Comparison of ENCODE assay signal across 19 mouse cellular contexts in the genomic region with DNA sequence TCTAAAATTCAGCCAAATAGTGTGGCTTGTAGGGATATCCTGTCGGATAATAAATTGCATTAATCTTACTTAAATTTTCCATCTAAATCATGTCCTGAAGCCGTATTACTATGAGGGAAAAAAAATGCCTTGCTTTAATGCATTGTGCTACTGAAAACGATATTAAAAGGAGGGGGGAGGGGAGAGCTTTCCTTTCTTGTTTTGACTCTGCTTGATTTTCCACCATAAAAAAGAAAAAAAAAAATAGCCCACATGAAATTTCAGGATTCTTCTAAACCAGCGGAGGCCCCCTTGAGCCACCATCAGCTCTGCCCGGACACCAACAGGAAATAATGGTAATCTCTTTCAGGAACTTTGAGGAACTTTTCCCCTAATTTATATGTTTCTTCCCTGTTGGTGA.
"Had no signal": no experiment of that assay in that cellular context is flagged by ENCODE, and none has a peak within 500 bp of the region (broad histone marks: within the 10 kb centered on the region; RNA-seq: fewer than 3 reads in every experiment).

No protein-coding gene starts in this region.

- H3K4me3 ChIP-seq: lung, embryonic 15.5 days; midbrain, embryonic 10.5 days; midbrain, embryonic 12.5 days; myocyte; neural tube, embryonic 13.5 days; neural tube, embryonic 15.5 days had no signal

- H3K4me1 ChIP-seq: midbrain, embryonic 10.5 days; midbrain, embryonic 12.5 days; neural tube, embryonic 13.5 days had no signal

- H3K27ac ChIP-seq: lung, embryonic 15.5 days; midbrain, embryonic 10.5 days; midbrain, embryonic 12.5 days; neural tube, embryonic 13.5 days; neural tube, embryonic 15.5 days had no signal

- H3K9ac ChIP-seq: liver, postnatal 0 days; lung, embryonic 15.5 days; midbrain, embryonic 12.5 days; neural tube, embryonic 13.5 days; neural tube, embryonic 15.5 days had no signal

- H3K4me2 ChIP-seq: lung, embryonic 15.5 days; midbrain, embryonic 12.5 days; neural tube, embryonic 13.5 days; neural tube, embryonic 15.5 days had no signal

- H3K27me3 ChIP-seq: midbrain, embryonic 12.5 days; neural tube, embryonic 13.5 days; neural tube, embryonic 15.5 days had no signal

- H3K36me3 ChIP-seq: lung, embryonic 15.5 days; midbrain, embryonic 10.5 days; midbrain, embryonic 12.5 days; neural tube, embryonic 13.5 days; neural tube, embryonic 15.5 days had no signal

- H3K9me3 ChIP-seq: lung, embryonic 15.5 days; midbrain, embryonic 10.5 days; midbrain, embryonic 12.5 days; neural tube, embryonic 13.5 days; neural tube, embryonic 15.5 days had no signal

- DNase-seq: liver, postnatal 0 days; lung, adult 2 months; lung, postnatal 14 days; lung, postnatal 36 days; midbrain, embryonic 14.5 days; retina, postnatal 1 day; right cerebral cortex, adult 18-20 months; right cerebral cortex, postnatal 25 days; right cerebral cortex, postnatal 4 days; spleen, adult 18-20 months; thymus, adult 18-20 months; thymus, postnatal 14 days; thymus, postnatal 36 days had no signal
